Mouse (Mus musculus): ENCODE measurements at regions not wholly inside any gene's neighbourhood (a gene's known extent, or its start where the extent isn't known, plus 50 kb on each side); places are given as distances from the start of the nearest gene placed in this dataset.

GRCm38 (mm10) chr10:101117158-101117557 lies 526.9 kb downstream of the 1700017N19Rik start:
- no peak for DNase-seq (ENCODE audit: extremely low spot score in 1 of 2, low spot score in 1 of 2)

DNA sequence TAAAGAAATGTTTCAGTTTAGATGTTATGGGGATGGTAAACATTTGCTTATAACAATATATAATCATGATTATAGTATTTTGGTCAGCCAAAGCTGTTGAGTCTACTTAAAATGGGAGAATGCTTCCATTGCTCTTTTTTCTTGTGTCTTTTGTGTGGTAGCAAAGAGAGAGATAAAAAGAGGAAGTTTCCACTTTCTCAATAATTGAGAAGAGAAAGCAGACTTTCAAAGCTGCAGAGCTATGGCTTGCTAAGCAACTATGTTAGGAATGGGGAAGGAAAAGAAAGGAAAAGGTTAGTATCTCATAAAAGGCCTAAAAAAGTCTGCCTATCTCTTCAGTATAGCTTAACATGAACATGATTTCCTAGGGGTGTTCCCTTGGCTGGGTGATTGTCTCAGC lies 529.9 kb downstream of the 1700017N19Rik start:
- DNase-seq (ENCODE audit: extremely low spot score in 1 of 2, low spot score in 1 of 2): no peak

- no peak for DNase-seq (ENCODE audit: extremely low spot score in 1 of 2, low spot score in 1 of 2)
These were observed 514.2 kb upstream of the Mgat4c start for GRCm38 (mm10) chr10:101167085-101167484.

DNA sequence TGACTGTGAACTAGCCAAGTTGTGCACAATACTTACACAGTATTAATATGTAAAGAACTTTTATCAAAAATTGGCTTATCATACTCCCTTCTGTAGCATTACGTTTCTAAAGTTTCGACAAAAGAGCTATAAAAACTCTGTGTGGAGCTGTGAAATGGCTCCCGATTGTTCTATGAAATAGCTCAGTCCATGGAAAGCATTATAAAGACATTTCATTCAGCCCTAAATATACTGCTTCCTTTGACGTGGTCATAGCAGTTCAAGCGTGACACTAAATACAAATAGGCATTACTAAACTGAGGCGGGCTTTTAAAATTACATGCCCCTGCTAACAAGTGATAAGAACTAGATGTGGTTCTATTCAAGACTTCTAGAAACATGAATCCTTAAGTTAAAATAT lies 509.5 kb upstream of the Mgat4c start:
- DNase-seq (ENCODE audit: extremely low spot score in 1 of 2, low spot score in 1 of 2): no peak

DNA sequence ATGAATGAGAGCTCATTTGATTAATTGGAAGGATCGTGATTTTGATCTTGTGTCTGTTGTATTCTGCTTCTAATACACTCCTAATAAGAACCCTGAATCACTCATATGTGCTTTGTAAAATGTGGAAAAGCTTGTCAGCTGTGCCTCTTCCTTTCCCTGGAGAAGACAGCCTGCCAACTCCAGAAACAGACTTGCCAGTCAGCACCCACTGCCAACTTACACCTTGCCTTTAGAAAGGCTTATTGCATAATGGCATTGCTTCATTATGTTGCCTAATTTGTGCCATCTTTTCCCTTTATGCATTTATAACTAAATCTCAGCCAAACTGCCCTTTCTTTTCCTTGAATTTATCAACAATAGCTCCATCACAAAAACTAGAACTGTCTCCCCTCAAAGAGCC lies 492.1 kb upstream of the Mgat4c start:
- DNase-seq (ENCODE audit: extremely low spot score in 1 of 2, low spot score in 1 of 2): peak; percentile 1 to 27
